Mouse (Mus musculus) Patski (cell line): ENCODE results near the gene Ppp4r3a. TPM values are rescaled to one million over a fixed set of nuclear protein-coding genes. Genes with fewer than 3 reads are reported as not detected.

Source experiments
- ATAC-seq: fragments of 100-300 bp; one replicate; pipeline ENCODE4 v1.8.0; 2021
- CTCF ChIA-PET: fragments of 350-600 bp; sonication (Branson Sonifier 250); formaldehyde crosslinking; loops from one replicate; lab custom pipeline; 2022; ENCODE audit warnings: inconsistent platforms; lab: Charles Lee
- POLR2A ChIA-PET: fragments of 350-600 bp; sonication (Branson Sonifier 250); formaldehyde crosslinking; loops from one replicate; lab custom pipeline; 2022; ENCODE audit warnings: antibody characterized with exemption, inconsistent platforms; lab: Charles Lee
- DNase-seq: peaks from one replicate; pipeline ENCODE4 v3.0.0-alpha.2; 2011; ENCODE audit warnings: low read depth, low spot score
- H3K27me3 ChIP-seq: fragments of 371-371 bp; one replicate; pipeline ENCODE4 v1.5.1; 2021
- CTCF ChIP-seq: fragments of 100-300 bp; IDR thresholded peaks from one replicate; pipeline ENCODE4 v1.5.1; 2021
- in situ Hi-C: fragments of 300-500 bp; cut with MboI; formaldehyde crosslinking; loops from 3 replicates; pipeline ENCODE4 v1.11.1; 2018; ENCODE audit warnings: low pct_unique_long_range_greater_than_20kb, mixed read lengths
- polyA plus RNA-seq: library from polyadenylated mRNA; unstranded; gene quantifications from one replicate; pipeline ENCODE4 v1.2.3, GENCODE M21; 2021

Gene Ppp4r3a
- polyA plus RNA-seq, 1 experiment from 2014 or later, result 54.0 TPM

DNA sequence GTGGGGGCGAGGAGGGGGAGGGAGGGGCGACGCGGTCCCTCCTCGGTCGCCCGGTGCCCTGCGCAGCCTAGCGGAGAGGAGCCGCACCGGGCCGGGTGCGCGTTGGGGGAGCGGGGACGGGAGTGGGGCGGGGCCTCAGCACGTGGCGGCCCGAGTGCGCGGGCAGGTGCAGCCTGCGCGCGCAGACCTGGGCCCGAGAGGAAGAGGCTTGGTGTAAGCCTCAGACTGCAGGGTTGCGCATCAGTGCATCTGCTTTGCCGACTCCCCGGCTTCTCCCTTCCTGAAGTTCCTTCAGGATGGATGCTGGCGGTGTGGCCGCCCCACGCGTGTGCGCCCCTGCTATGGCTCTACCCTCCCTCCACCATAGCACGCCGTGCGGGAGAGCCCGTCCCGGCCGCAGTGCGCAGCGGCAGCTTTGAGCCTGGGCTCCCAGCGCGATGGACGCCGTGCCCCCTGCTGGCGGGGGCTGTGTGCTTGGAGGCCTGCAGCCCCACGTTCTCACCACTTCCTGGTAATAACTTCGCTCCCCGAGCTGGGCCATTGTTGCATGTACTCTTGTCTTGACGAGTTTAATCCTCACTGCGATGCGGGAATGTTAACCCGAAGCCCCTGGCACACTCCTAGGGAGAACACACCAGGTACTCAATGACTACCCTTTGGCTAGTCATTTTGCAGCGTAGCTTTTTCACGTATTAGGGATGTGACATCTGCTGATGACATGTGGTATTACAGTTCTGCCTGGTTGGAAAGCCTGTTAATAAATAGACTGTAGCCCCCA lies 54.4 kb downstream of the Ppp4r3a start, which contains the start of gene Ccdc88c:
Gene Ccdc88c (minus strand): TSS at position 103 of the 778 bp plus-strand sequence.
- CTCF ChIA-PET, result interaction anchor here (0.9 to 9.5 kb wide), 10 partner anchors 9 to 98 kb away, joined by 3 to 64 read pairs (median 4); no protein-coding TSS in a partner anchor
- POLR2A ChIA-PET, result interaction anchor here (1.0 kb wide), 2 partner anchors 71 to 74 kb away, joined by 3 to 4 read pairs; no protein-coding TSS in a partner anchor
- H3K27me3 ChIP-seq, result no peaks in the 10 kb centered on the region
- DNase-seq, result peak; percentile 44
- ATAC-seq, result peak; percentile 73
- in situ Hi-C loops, result loop anchor here (5.0 to 25.0 kb wide), 2 partner anchors 72 to 467 kb away; no protein-coding TSS in a partner anchor
- no peak for TF ChIP-seq CTCF

DNA sequence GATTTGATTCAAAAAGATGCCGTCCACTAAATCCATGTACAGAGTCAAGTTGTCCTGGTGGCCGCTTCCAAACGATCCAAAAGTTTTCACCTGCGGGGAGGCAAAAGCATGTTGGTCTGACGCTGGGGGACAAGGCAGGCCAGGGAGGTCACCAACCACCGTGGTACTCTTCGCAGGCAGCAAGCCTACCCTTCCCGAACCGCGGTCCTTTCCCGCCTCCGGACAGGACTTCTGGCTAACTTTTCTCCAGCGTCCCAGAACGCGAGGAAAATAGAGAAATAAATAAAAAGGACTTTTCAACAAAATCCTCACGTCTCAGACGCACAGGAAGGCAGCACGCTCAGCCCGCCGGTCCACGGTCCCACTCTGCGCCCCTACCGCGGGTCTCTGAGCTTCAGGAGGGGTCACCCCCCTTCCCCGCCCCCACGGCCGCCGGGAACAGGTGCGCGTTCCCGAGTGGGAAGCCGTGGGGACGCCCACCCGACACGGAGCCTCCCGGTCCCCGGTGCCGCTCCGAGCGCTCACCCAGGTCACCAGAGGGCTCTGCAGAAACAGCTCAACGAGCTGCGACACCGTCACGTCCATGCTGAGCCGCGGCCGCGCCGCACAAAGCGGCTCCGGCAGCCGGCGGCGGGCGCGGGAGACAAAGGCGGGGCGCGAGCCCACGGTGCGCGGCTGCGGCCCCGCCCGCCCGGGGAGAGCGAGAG lies 55.1 kb downstream of the Ppp4r3a start:
- no peak for TF ChIP-seq CTCF
- H3K27me3 ChIP-seq, result no peaks in the 10 kb centered on the region
- ATAC-seq (no peak), DNase-seq (no peak)
- ChIA-PET CTCF (interaction anchor here (0.9 to 9.5 kb wide), 7 partner anchors 10 to 93 kb away, joined by 3 to 64 read pairs (median 5); no protein-coding TSS in a partner anchor), POLR2A (interaction anchor here (1.0 kb wide), 1 partner anchor 70 kb away, joined by 3 read pairs; no protein-coding TSS in a partner anchor)
- in situ Hi-C loops, result loop anchor here (5.0 to 25.0 kb wide), 2 partner anchors 71 to 466 kb away; no protein-coding TSS in a partner anchor

- in situ Hi-C loops, result loop anchor here (5.0 to 25.0 kb wide), 2 partner anchors 70 to 465 kb away; no protein-coding TSS in a partner anchor
- CTCF ChIA-PET, result interaction anchor here (1.0 to 5.9 kb wide), 3 partner anchors 25 to 76 kb away, joined by 3 to 60 read pairs (median 5); no protein-coding TSS in a partner anchor
- DNase-seq, result peak; percentile 71
- H3K27me3 ChIP-seq, result no peaks in the 10 kb centered on the region
- peak; percentile 27 for ATAC-seq
- TF ChIP-seq CTCF, result no peak
- POLR2A ChIA-PET, result no interaction called here
These were observed 55.9 kb downstream of the Ppp4r3a start for GRCm38 (mm10) chr12:101027451-101028246.

DNA sequence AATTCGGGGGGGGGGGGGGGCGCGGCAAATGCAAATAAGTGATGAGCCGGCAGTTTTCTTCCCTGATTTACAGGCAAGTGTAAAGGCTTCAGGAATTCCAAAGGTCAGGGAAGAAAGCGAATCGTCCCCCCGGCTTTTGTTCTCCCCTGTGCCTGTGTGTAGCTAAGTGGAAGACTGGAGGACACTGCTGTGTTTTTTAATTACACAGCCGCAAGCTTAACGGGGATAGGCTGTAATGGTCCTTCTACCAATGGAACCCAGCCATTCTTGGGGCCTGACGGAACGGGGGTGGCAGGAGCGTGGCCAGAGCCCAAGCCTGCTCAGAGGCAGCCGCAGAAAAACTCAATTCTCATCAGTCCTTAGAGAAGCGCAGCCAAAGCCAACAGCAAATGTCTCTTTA lies 56.6 kb downstream of the Ppp4r3a start:
- no peak for ATAC-seq
- no peaks in the 10 kb centered on the region for H3K27me3 ChIP-seq
- CTCF ChIA-PET, result interaction anchor here (1.0 to 5.9 kb wide), 3 partner anchors 24 to 75 kb away, joined by 3 to 60 read pairs (median 5); no protein-coding TSS in a partner anchor
- in situ Hi-C loops, result loop anchor here (5.0 to 25.0 kb wide), 2 partner anchors 70 to 465 kb away; no protein-coding TSS in a partner anchor
- TF ChIP-seq CTCF, result no peak
- POLR2A ChIA-PET, result interaction anchor here (0.8 kb wide), 1 partner anchor 32 kb away, joined by 3 read pairs; no protein-coding TSS in a partner anchor
- no peak for DNase-seq

GRCm38 (mm10) chr12:101026518-101026917 lies 57.0 kb downstream of the Ppp4r3a start:
- in situ Hi-C loops, result loop anchor here (5.0 to 25.0 kb wide), 2 partner anchors 69 to 464 kb away; no protein-coding TSS in a partner anchor
- TF ChIP-seq CTCF, result no peak

GRCm38 (mm10) chr12:101026025-101026424 lies 57.5 kb downstream of the Ppp4r3a start:
- TF ChIP-seq CTCF, result no peak
- DNase-seq (no peak), ATAC-seq (no peak)
- in situ Hi-C loops, result loop anchor here (5.0 to 25.0 kb wide), 2 partner anchors 69 to 464 kb away; no protein-coding TSS in a partner anchor
- no peaks in the 10 kb centered on the region for H3K27me3 ChIP-seq
- ChIA-PET POLR2A (no interaction called here), CTCF (interaction anchor here (2.0 to 5.9 kb wide), 2 partner anchors 10 to 68 kb away, joined by 4 to 60 read pairs; no protein-coding TSS in a partner anchor)

More at GRCm38 (mm10) chr12:101026518-101026917, 57.0 kb downstream of the Ppp4r3a start:
- H3K27me3 ChIP-seq, result no peaks in the 10 kb centered on the region
- POLR2A ChIA-PET, result interaction anchor here (0.8 kb wide), 1 partner anchor 31 kb away, joined by 3 read pairs; no protein-coding TSS in a partner anchor
- DNase-seq, result no peak
- CTCF ChIA-PET, result interaction anchor here (1.0 to 5.9 kb wide), 3 partner anchors 24 to 75 kb away, joined by 3 to 60 read pairs (median 5); no protein-coding TSS in a partner anchor
- no peak for ATAC-seq

DNA sequence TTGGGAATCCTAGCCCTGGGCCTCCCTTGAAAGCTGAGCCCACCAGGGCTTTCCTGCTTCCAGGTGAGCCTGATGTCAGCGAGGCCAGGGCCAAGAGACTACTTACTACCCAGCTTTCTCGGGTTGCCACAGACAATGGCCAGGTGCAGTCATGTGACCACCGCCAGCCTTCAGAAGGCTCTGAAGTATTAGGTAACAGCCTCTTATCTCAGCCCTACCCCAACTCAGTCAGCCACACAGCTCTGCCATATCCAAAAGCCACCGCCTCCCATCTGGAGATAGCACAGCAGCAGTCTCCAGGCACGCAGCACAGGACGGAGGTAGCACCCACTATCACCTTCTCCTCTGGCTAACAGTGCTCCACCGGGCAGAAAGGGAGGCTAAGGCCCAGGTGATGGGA lies 58.1 kb downstream of the Ppp4r3a start:
- ChIA-PET CTCF (interaction anchor here (1.1 to 2.0 kb wide), 2 partner anchors 9 to 67 kb away, joined by 4 read pairs; no protein-coding TSS in a partner anchor), POLR2A (no interaction called here)
- ATAC-seq (no peak), DNase-seq (no peak)
- in situ Hi-C loops, result loop anchor here (5.0 to 25.0 kb wide), 2 partner anchors 68 to 463 kb away; no protein-coding TSS in a partner anchor
- H3K27me3 ChIP-seq, result no peaks in the 10 kb centered on the region
- TF ChIP-seq CTCF, result no peak

DNA sequence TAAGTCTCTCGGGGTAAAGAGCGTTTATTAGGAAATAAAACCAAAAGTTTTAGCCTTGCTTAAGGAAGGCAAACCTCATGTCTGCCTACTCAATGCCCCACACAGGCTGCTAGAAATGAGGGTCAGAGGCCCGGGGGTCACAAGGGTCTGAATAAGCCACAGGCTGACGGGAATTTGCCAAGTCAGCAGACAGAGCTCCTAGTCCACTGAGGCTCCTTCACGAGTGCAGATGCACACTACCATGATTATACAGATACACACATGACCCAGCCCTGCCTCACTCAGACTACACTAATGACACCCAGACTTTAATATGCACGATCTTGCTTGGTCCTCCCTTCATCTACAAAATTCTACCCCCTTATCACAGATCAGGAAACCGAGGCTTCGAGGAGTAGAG lies 58.7 kb downstream of the Ppp4r3a start:
- no peaks in the 10 kb centered on the region for H3K27me3 ChIP-seq
- DNase-seq, result no peak
- TF ChIP-seq CTCF, result no peak
- ATAC-seq, result no peak
- in situ Hi-C loops, result loop anchor here (5.0 to 25.0 kb wide), 2 partner anchors 68 to 463 kb away; no protein-coding TSS in a partner anchor
- CTCF ChIA-PET, result interaction anchor here (1.1 to 2.0 kb wide), 2 partner anchors 9 to 67 kb away, joined by 4 read pairs; no protein-coding TSS in a partner anchor
- POLR2A ChIA-PET, result no interaction called here

DNA sequence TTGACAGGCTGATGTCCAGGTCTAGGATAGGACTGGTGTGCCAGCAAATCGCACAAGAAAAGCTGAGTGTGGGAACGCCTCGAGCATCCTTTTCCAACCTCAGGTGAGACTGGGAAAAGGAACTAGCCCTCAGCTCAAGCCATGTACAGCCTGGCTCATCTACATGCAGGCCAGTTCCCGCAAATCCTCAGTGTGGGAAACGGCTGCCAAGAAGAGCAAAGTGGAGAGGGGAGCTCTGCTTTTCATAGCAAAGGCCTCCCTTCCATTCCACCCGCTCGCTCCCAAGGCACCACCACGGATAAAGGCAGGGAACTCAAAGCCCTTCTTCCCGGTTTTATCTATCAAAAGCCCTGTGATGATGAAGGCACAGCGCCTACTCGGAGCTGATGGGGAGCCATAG lies 60.4 kb downstream of the Ppp4r3a start:
- no peak for DNase-seq
- ATAC-seq, result no peak

More for the DNA sequence above, 60.4 kb downstream of the Ppp4r3a start:
- ChIA-PET POLR2A (no interaction called here), CTCF (no interaction called here)
- no peaks in the 10 kb centered on the region for H3K27me3 ChIP-seq
- in situ Hi-C loops, result no loop called here
- TF ChIP-seq CTCF, result no peak
